Mouse (Mus musculus) right cerebral cortex, adult 18-20 months (tissue): Measurements from ENCODE around the gene Nfasc.
A peak's percentile ranks its signal among the peaks of the same experiment; 100 is the strongest.

Source experiments
- DNase-seq: peaks from one replicate; pipeline ENCODE4 v3.0.0; 2022; ENCODE audit warnings: mixed read lengths

Nfasc gene

DNA sequence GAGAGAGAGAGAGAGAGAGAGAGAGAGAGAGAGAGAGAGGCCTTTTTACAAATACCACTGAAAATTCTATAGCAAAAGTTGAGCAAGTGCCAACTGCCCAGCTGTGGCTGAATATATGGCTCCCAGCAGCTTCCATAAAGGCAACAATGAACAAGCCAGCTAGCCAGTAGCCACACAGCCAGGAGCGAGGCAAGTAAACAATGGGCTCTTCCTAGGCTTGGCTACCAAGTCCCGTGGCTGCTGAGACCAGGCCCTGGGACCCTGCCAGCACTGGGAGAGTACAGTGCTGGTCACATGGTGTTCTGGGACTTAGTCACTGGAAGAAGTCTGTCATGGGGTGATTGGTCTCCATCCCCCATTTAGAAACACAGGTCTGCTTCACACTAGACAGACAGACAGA is 14.0 kb downstream of the Nfasc start:
- peak; percentile 74 for DNase-seq

DNA sequence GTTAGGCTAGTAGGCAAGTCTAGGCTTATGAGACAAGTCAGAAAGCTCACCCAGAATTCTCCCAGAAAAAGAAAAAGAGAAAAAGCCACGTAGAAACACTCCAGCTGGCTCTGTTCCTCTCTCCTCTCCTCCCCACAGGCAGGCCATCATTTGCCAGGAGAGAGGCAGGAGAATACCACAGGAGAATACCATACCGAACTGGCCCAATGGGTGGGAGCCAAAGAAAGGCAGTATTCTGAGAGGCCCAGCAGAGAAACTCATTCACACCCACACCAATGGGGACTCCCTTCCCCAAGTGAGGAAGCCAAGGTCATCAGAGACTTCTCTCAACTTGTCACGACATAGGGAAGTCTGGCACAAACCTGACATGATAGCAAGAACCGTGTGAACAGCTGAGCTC is 19.2 kb downstream of the Nfasc start:
- no peak for DNase-seq

GRCm38 (mm10) chr1:132721266-132721665 is 20.3 kb downstream of the Nfasc start:
- DNase-seq, result no peak

GRCm38 (mm10) chr1:132718225-132718624 is 23.4 kb downstream of the Nfasc start:
- peak; percentile 40 for DNase-seq

DNA sequence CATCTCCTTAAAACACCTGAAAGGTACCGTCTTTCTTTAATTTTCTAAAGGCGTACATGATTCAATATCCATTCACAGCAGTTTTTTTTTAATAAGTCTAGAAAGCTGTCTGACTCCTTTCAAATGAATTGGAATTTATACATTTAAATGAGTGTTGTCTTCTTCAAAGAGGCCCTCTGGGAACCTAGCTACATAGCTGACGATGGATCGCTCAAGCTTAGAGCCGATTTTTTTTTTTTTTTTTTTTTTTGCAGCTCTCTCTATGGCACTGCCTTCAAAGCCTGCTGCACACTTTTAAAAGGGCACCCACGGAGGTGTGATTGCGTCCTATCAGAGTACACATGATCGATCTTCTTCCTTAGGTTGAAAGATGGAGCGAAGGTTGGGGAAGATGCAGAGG is 26.6 kb downstream of the Nfasc start:
- DNase-seq, result no peak

DNA sequence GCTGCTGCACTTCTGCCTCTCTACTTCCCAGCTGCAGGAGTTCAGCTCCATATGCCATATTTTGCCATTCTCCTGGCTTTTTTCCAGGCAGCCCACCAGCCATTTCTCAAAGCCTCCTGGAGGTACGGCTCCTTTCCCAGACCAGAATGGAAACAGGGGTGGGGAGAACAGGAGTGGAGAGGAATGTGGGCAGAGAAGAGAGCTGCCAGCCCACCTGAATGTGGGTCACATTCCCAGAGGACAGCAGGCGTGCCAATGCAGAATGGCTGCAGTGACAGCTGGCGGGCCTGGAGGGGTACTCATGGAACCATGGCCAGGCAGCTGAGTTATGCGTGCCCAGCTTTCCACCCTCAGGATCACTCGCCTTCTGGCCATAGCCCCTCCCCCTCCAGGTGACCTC is 32.2 kb downstream of the Nfasc start:
- DNase-seq, result no peak

DNA sequence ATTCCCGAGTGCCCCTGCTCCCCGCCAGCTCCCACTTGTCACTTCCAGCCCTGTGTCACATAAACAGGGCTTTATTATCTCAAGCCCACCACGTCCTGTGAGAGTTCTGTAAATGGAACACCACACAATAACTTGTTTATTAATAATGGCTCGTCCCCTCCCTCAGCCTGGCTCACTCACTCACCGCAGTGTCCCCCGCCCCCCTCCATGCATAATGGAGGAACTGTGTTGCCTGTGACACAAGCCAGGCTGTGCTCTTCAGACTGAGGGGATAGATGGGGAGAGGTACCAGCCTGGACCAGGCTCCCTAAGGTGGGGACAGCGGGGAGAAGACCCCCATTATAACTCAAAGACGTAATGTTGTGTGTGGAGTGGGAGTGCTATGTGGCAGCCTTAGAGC is 34.3 kb downstream of the Nfasc start:
- no peak for DNase-seq

DNA sequence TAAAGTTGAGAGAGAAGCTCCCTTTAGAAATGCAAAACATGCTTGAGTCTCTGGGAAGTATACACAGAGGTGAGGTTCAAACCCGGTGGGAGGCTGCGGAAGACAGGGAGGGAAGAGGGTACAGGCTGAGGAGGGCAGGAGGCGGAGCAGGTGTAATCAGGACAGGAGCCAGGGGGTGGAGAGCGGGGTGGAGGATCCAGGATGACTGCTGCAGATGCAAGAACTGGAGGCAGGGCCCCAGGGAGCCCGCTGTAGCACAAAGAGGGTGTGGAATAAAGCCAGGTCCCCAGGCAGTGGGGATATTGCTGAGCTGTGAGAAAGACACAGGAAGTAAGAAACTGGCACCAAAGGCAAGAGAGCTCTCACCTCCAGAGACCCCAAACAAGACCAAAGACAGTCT is 38.1 kb downstream of the Nfasc start:
- DNase-seq, result no peak

DNA sequence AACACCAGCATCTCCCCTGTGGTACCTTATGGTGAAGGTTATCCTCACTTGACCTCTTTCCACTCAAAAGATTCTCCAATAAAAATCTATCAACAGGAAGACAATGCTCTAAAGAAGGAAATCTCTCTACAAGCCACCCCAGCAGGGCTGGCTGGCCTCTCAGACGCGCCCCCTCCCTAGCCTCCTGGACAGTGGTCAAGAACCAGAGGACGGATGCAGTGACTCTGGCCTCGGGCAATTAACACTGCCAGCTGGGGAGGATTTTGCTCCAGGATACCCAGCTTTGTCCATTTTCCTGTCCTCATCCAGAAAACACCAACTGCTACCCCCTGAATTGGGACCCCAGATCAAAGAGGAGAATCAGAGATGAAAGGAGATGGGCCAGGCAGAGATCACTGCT is 44.7 kb downstream of the Nfasc start:
- DNase-seq, result no peak

- no peak for DNase-seq
Measured at GRCm38 (mm10) chr1:132696232-132696631, 45.4 kb downstream of the Nfasc start.

DNA sequence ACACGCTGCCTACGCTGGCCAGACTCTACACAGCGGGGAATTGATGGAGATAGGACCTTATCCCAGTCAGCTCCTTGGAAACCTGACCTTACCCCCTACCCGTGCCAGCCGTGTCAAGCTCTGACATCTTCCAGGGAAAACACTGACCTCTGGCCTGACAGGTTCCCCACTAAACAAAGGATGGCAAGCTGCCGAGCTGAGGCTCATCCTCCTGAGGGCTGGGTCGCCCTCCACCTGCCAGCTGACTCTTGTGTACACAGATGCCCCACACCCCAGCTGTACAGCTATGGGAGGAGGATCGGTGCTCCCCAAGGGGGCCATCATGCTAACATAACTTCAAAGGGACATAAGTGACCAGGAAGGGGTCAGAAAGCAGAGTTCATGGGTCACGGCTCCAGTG is 47.6 kb downstream of the Nfasc start:
- no peak for DNase-seq

DNA sequence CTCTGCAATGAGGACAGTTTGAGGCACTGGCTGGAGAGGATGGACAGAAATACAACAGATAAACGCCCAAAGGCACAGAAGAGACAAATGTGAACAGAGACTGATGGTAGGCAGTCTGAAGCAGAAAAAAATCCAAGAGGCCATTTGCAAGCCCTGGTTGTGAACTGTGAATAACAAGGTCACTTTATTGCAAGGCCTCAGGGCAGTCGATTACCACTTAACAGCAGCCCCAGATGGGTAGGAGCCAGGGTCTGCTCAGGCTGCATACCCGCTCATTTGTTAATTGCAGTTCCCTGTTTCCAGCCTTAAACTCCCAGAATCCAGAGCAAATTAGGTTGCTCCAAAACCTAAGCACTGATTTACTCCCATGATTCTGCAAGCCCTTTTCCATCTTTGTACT is 52.4 kb downstream of the Nfasc start:
- DNase-seq, result no peak

- DNase-seq, result no peak
Measured at GRCm38 (mm10) chr1:132678935-132679334, 62.7 kb downstream of the Nfasc start.

GRCm38 (mm10) chr1:132678076-132678475 is 63.5 kb downstream of the Nfasc start:
- DNase-seq, result no peak

DNA sequence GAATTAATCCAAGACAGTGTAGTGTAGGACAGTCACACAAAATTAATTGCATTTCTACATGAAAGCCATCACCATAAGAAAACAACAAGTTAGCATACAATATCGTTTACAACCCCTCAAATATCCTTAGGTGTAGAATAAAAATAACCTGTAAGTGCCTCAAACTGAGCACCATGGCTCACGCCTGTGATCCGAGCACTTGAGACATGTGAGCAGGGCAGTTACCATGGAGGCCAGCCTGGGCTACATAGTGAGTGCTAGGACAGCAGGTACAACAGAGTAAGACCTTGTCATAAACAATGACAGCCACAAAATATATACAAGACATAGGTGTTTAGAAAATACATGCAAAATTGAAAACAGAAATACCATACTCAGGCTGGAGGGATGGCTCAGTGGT is 68.9 kb downstream of the Nfasc start:
- no peak for DNase-seq

GRCm38 (mm10) chr1:132669200-132669599 is 72.4 kb downstream of the Nfasc start:
- DNase-seq, result no peak

GRCm38 (mm10) chr1:132660354-132660753 is 81.2 kb downstream of the Nfasc start:
- DNase-seq, result no peak

- DNase-seq, result peak; percentile 66
Measured at GRCm38 (mm10) chr1:132659604-132660003, 82.0 kb downstream of the Nfasc start.

GRCm38 (mm10) chr1:132655611-132656010 is 86.0 kb downstream of the Nfasc start:
- DNase-seq, result peak; percentile 68

- no peak for DNase-seq
Measured at GRCm38 (mm10) chr1:132654769-132655168, 86.8 kb downstream of the Nfasc start.

DNA sequence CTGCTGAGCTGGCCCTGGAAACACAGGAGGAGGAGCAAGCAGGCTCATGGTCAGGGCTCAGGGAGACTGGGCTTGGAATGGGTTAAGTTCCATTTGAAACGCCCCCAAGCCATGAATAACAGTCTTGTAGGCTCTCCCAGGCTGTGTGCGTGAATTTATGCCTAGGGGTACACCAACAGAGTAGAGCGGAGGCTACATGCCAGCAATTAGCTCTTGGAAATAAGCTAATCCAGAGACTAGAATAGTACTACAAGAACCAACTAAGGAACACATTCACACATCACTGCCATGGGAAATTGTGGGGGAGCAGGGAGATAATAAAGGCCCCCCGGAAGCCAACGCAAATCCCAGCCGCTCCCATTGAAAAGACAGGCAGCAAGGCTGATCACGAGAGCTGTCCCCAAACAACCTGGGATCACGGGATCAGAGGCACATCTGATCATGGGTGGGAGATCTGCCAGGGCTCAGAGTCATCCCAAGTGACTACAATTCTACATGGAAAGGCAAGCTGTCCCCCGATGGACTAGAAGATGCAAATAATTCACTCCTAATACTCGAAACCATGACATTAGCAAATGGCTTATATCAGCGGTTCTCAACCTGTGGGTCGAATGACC is 87.6 kb downstream of the Nfasc start:
- DNase-seq, result peak; percentile 66

GRCm38 (mm10) chr1:132653161-132653560 is 88.4 kb downstream of the Nfasc start:
- DNase-seq, result no peak

- DNase-seq, result no peak
Measured at GRCm38 (mm10) chr1:132650680-132651079, 90.9 kb downstream of the Nfasc start.

DNA sequence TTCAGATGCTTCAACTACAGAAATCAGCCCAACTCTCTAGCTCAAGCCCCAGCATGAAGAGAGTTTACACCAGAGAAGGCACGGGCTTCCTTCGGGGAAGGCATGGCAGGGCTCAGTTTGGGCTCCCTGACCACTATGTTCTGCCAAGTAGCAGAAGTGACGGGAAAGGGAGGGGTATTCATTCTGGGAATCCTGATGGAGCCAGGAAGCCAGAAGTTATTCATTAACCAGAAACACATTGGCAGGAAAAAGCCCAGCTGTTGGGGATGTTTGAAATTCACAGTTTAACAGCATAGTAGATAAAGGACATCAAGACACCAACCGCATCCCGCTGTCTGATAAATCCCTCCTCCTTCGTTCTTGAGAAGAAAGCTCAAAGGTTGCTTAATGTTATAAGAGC is 93.6 kb downstream of the Nfasc start:
- no peak for DNase-seq

DNA sequence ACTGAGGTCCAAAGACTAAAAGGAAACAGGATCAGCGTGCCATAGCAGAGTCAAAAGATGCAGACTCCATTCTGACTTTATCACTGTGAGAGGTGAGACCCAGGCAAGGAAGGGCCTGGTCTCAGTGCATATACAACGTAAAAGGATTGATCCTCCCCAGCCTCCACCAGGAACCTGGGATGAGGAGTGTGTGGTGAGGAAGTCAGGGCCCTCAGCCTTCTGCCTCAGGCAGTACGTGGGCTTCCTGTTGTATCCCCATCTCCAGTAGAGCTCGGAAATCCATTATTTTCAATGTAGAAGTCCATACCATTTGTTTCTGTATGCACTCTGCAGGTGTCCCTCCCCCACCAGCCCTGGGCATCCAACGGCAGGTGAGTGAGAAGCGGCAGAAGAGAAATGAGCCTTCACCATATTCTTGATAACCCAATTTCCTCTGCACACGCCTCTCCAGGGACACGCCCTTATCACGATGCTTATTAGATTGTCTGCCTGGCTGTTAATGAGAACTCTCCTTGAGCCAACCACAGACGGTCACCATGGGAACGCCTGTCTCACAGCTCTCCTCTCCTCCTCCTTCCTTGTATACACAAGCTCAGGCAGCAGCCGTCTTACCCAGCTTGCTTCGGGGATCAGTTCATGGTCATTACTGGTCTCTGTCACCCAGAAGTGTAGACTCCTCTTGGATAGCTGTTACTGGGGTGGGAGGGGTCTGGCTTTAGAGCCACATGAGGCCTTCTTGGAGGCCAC is 100.4 kb downstream of the Nfasc start:
- DNase-seq, result peak; percentile 51
